Mouse (Mus musculus): ENCODE data around the gene Thsd7a. TPM values are rescaled to one million over a fixed set of nuclear protein-coding genes. Genes with fewer than 3 reads are reported as not detected.

The Thsd7a gene
- polyA plus RNA-seq, 1 experiment from 2014 or later = 6.4 TPM

- H3K4me1 ChIP-seq (replicated peaks; ENCODE audit: insufficient read depth, low read length) = no peaks in the 10 kb centered on the region
- ATAC-seq (replicated peaks; ENCODE audit: low FRiP score, low read depth) = no peak
- TF ChIP-seq CTCF (IDR thresholded peaks at IDR 0.05; ENCODE audit: low read depth) = no peak
- H3K9ac ChIP-seq (ENCODE audit: low read depth, low read length) = no peak overlapping the region
- H3K4me2 ChIP-seq (ENCODE audit: low read length) = no peak overlapping the region
- no peak overlapping the region for H3K4me3 ChIP-seq (replicated peaks; ENCODE audit: low read depth, low read length)
- H3K36me3 ChIP-seq (ENCODE audit: insufficient read depth, low read length) = no peaks in the 10 kb centered on the region
- no peak overlapping the region for H3K27ac ChIP-seq
- no peak for DNase-seq (ENCODE audit: low spot score)
- WGBS = 90% methylated on average over 2 of the region's 2 CpGs
- H3K9me3 ChIP-seq (replicated peaks; ENCODE audit: low read length) = no peaks in the 10 kb centered on the region
- no peaks in the 10 kb centered on the region for H3K27me3 ChIP-seq (ENCODE audit: insufficient read depth, low read length)
Observed at GRCm38 (mm10) chr6:12699089-12699488, 50.1 kb downstream of the Thsd7a start.

GRCm38 (mm10) chr6:12693689-12694088, 55.5 kb downstream of the Thsd7a start:
- Histone ChIP-seq H3K4me1 (replicated peaks; ENCODE audit: insufficient read depth, low read length) (no peaks in the 10 kb centered on the region), H3K4me3 (replicated peaks; ENCODE audit: low read depth, low read length) (no peak overlapping the region), H3K9ac (ENCODE audit: low read depth, low read length) (no peak overlapping the region), H3K27ac (no peak overlapping the region), H3K27me3 (ENCODE audit: insufficient read depth, low read length) (no peaks in the 10 kb centered on the region), H3K4me2 (ENCODE audit: low read length) (no peak overlapping the region), H3K9me3 (replicated peaks; ENCODE audit: low read length) (no peaks in the 10 kb centered on the region), H3K36me3 (ENCODE audit: insufficient read depth, low read length) (no peaks in the 10 kb centered on the region)
- WGBS = 78% methylated on average over 1 of the region's 1 CpGs
- DNase-seq (ENCODE audit: low spot score) (no peak), ATAC-seq (replicated peaks; ENCODE audit: low FRiP score, low read depth) (no peak)
- no peak for TF ChIP-seq CTCF (IDR thresholded peaks at IDR 0.05; ENCODE audit: low read depth)

- TF ChIP-seq CTCF (IDR thresholded peaks at IDR 0.05; ENCODE audit: low read depth) = no peak
- H3K4me3 ChIP-seq (replicated peaks; ENCODE audit: low read depth, low read length) = no peak overlapping the region
- H3K4me1 ChIP-seq (replicated peaks; ENCODE audit: insufficient read depth, low read length) = no peaks in the 10 kb centered on the region
- no peaks in the 10 kb centered on the region for H3K9me3 ChIP-seq (replicated peaks; ENCODE audit: low read length)
- 93% methylated on average over 3 of the region's 3 CpGs for WGBS
- no peak overlapping the region for H3K4me2 ChIP-seq (ENCODE audit: low read length)
- H3K36me3 ChIP-seq (ENCODE audit: insufficient read depth, low read length) = no peaks in the 10 kb centered on the region
- ATAC-seq (replicated peaks; ENCODE audit: low FRiP score, low read depth) = no peak
- no peaks in the 10 kb centered on the region for H3K27me3 ChIP-seq (ENCODE audit: insufficient read depth, low read length)
- H3K9ac ChIP-seq (ENCODE audit: low read depth, low read length) = no peak overlapping the region
- no peak for DNase-seq (ENCODE audit: low spot score)
- no peak overlapping the region for H3K27ac ChIP-seq
Observed at GRCm38 (mm10) chr6:12693239-12693638, 56.0 kb downstream of the Thsd7a start.

GRCm38 (mm10) chr6:12649633-12650032, 99.6 kb downstream of the Thsd7a start:
- Histone ChIP-seq H3K27ac (no peak overlapping the region), H3K9me3 (replicated peaks; ENCODE audit: low read length) (no peaks in the 10 kb centered on the region), H3K4me1 (replicated peaks; ENCODE audit: insufficient read depth, low read length) (no peaks in the 10 kb centered on the region), H3K9ac (ENCODE audit: low read depth, low read length) (no peak overlapping the region), H3K4me3 (replicated peaks; ENCODE audit: low read depth, low read length) (no peak overlapping the region), H3K36me3 (ENCODE audit: insufficient read depth, low read length) (no peaks in the 10 kb centered on the region), H3K4me2 (ENCODE audit: low read length) (no peak overlapping the region), H3K27me3 (ENCODE audit: insufficient read depth, low read length) (no peaks in the 10 kb centered on the region)
- no peak for ATAC-seq (replicated peaks; ENCODE audit: low FRiP score, low read depth)
- DNase-seq (ENCODE audit: low spot score) = no peak
- 5% methylated on average over 1 of the region's 1 CpGs for WGBS
- no peak for TF ChIP-seq CTCF (IDR thresholded peaks at IDR 0.05; ENCODE audit: low read depth)

- H3K4me2 ChIP-seq (ENCODE audit: low read length) = no peak overlapping the region
- no peaks in the 10 kb centered on the region for H3K9me3 ChIP-seq (replicated peaks; ENCODE audit: low read length)
- no peak overlapping the region for H3K4me3 ChIP-seq (replicated peaks; ENCODE audit: low read depth, low read length)
- no peak for DNase-seq (ENCODE audit: low spot score)
- no peak for ATAC-seq (replicated peaks; ENCODE audit: low FRiP score, low read depth)
- H3K9ac ChIP-seq (ENCODE audit: low read depth, low read length) = no peak overlapping the region
- H3K27ac ChIP-seq = no peak overlapping the region
- H3K27me3 ChIP-seq (ENCODE audit: insufficient read depth, low read length) = no peaks in the 10 kb centered on the region
- WGBS = 77% methylated on average over 11 of the region's 11 CpGs
- H3K36me3 ChIP-seq (ENCODE audit: insufficient read depth, low read length) = no peaks in the 10 kb centered on the region
- TF ChIP-seq CTCF (IDR thresholded peaks at IDR 0.05; ENCODE audit: low read depth) = no peak
- H3K4me1 ChIP-seq (replicated peaks; ENCODE audit: insufficient read depth, low read length) = no peaks in the 10 kb centered on the region
Observed at GRCm38 (mm10) chr6:12628637-12629246, 120.5 kb downstream of the Thsd7a start.

- TF ChIP-seq CTCF (IDR thresholded peaks at IDR 0.05; ENCODE audit: low read depth) = no peak
- no peaks in the 10 kb centered on the region for H3K9me3 ChIP-seq (replicated peaks; ENCODE audit: low read length)
- H3K4me1 ChIP-seq (replicated peaks; ENCODE audit: insufficient read depth, low read length) = no peaks in the 10 kb centered on the region
- H3K36me3 ChIP-seq (ENCODE audit: insufficient read depth, low read length) = no peaks in the 10 kb centered on the region
- no peak overlapping the region for H3K9ac ChIP-seq (ENCODE audit: low read depth, low read length)
- 85% methylated on average over 13 of the region's 13 CpGs for WGBS
- DNase-seq (ENCODE audit: low spot score) (no peak), ATAC-seq (replicated peaks; ENCODE audit: low FRiP score, low read depth) (no peak)
- no peaks in the 10 kb centered on the region for H3K27me3 ChIP-seq (ENCODE audit: insufficient read depth, low read length)
- no peak overlapping the region for H3K4me2 ChIP-seq (ENCODE audit: low read length)
- no peak overlapping the region for H3K27ac ChIP-seq
- H3K4me3 ChIP-seq (replicated peaks; ENCODE audit: low read depth, low read length) = no peak overlapping the region
Observed at GRCm38 (mm10) chr6:12606638-12607246, 142.5 kb downstream of the Thsd7a start.

Measured in kidney, postnatal 0 days (tissue).